Mouse (Mus musculus): ENCODE data around the gene Frmd5. TPM values are rescaled to one million over a fixed set of nuclear protein-coding genes. Genes with fewer than 3 reads are reported as not detected.

Gene Frmd5
- total RNA-seq, 2 experiments from 2014 or later: 34.8 to 39.0 TPM

- DNase-seq: no peak
These were observed 45.5 kb downstream of the Frmd5 start for GRCm38 (mm10) chr2:121761281-121761795.

DNA sequence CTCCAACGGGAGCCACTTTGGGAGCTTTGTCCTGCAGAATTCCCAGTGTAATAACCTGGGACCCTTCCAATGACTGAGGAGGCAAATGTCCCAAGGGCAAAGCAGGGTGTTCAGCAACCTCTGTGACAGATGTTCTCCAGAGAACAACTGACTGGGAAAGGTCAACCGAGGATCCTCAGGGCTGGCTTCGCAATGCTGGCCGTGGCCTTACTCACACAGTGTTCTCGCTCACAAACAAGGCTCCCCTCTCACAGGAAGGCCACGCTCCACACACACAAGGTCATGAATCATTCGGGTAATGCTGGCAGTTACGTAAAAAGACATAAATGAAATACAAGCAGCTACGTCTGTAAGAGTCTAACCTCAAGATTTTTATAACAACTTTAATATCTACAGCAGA lies 46.2 kb downstream of the Frmd5 start:
- no peak for DNase-seq

- no peak for DNase-seq
These were observed 48.6 kb downstream of the Frmd5 start for GRCm38 (mm10) chr2:121758258-121758657.

GRCm38 (mm10) chr2:121756336-121756735 lies 50.6 kb downstream of the Frmd5 start:
- no peak for DNase-seq

GRCm38 (mm10) chr2:121755056-121755455 lies 51.8 kb downstream of the Frmd5 start:
- no peak for DNase-seq

GRCm38 (mm10) chr2:121750121-121750520 lies 56.8 kb downstream of the Frmd5 start:
- no peak for DNase-seq

DNA sequence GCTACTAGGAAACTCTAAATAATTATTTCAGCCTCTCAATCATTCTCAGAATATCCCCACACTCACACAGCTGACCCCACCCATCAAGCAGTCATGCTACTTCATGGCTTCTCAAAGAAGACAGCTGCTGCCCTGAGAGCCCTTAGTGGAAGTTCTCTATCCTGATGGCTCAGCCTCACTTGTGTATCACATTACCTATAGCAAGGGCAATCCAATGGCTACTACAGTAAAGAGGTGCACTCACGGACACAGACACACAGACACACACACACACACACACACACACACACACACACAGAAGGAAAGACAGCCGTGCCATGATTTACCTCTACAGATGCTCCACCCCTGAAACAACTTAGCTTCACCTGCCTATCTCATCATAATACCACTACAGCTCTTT lies 65.7 kb downstream of the Frmd5 start:
- no peak for DNase-seq

GRCm38 (mm10) chr2:121739410-121739809 lies 67.5 kb downstream of the Frmd5 start:
- DNase-seq: no peak

DNA sequence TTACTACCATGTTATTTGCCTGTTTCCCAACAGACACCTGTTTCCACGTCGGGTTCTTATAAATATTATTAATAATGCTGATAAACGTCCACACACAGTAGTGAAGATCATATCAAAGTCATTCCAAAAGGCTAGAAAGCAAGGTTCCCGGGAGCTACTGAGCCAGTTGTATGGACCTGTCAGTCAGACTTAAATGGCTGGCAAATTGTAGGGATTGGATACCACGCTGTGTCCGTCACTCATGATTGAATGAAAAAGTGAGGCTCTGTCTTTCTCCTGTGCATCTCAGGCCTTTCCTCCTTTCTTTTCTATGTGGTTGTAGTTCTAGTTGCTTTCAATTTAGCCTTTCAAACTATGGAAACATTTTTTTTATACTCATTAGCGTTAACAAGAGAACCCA lies 73.5 kb downstream of the Frmd5 start:
- DNase-seq: no peak

GRCm38 (mm10) chr2:121730486-121730885 lies 76.4 kb downstream of the Frmd5 start:
- no peak for DNase-seq

GRCm38 (mm10) chr2:121728907-121729575 lies 77.8 kb downstream of the Frmd5 start:
- DNase-seq: no peak

DNA sequence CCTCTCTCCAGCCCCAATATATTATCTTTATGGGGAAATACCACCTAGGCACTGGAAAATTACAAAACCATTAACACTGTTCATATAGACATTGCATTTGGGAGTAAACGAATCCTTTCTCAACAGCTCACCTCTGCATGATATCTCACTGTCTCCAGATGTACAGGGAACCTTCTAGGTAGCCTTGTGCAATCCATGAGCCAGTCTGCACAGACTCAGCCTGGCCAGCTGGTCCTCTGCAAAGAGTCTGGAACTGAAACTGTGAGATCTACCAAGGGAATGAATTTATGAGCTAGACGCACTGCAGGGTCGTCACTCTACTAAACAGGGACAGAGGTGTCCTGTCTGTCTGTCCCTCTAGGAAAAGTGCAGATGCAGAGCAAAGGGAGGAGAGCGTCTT lies 82.0 kb downstream of the Frmd5 start:
- no peak for DNase-seq

DNA sequence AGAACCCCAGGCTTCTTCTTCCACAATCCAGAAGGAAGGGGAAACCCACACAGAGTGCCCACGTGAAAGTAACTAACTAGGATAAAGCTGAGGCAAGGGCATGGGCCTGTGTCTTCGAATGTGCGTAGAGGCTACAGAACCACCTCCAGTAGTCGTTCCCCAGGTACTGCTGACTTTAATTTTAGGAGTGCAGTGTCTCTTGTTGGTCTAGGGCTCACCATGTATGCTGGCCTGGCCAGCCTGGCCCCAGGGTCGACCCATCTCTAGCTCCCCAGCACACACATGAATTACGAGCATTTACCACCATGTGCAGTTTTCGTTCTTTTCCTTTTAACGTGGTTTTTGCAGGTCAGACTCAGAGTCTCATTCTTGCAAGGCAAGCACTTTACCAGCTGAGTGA lies 83.1 kb downstream of the Frmd5 start:
- no peak for DNase-seq

DNA sequence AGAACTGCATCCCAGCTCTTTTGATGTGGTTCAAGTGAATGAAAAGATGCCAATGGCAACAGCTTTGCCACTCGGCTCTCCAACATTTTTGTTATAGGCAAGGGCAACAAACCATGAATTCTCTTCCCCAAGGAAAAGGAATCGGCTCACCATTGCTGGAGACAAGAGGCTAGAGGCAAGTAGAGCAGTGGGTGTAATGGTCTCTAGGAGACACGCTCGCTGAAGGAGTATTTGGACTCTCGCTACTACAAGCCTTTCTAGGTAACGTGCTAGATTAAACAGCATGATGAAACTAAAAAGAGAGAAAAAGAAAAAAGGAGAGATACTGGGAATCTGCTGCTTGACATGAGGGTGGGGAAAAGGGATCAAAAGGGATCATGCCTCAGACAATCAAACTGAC lies 87.9 kb downstream of the Frmd5 start:
- no peak for DNase-seq

- peak in 1 of 2 experiments; percentile 51 for DNase-seq
These were observed 89.8 kb downstream of the Frmd5 start for GRCm38 (mm10) chr2:121717133-121717532.

DNA sequence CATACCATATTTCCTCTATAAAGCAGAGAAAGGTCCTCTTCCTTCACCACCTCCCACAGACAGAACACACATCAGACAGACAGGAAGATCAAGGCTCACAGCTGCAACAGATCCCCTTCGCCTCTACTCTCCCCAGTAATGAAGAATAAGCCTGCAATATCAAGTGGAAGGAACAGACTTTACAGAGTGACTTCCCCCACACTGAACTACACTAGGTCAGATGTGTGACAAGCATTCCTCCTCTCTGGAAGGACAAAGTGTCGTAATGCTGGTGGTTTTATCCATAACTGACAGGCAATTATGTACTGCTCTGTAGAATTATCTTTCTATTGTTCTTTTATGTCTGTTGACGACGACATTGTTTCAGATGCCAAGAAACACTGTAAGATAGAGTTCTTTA lies 93.3 kb downstream of the Frmd5 start:
- DNase-seq: no peak

DNA sequence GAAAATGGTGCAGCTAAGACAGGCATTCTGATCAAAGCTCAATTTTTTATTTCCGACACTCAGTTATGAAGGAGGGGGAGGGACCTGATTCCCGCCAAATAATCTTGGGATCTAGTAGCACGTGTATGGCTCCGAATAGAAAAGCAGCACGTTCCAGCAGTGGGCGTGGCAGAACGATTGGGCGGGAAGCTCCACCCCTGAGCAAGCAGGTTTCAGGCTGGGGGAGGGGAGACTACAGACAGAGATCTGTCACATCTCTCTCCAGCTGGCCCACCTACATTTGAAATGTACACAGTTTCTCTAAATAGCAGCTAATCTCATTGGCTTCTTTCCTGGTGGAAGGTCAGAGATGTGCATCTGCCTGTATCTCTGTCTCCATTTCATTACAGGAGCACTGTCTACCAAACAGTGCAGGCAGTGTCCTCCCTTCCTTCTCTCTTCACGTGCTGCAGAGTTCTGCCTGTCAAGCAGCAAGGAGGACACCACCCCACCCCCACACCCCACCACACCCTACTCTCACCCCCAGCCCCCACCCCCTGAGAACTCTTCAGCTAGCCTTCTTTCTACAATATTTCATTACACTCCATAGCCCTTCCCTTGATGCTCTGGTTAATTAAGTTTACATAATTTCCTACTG lies 95.0 kb downstream of the Frmd5 start:
- no peak for DNase-seq

DNA sequence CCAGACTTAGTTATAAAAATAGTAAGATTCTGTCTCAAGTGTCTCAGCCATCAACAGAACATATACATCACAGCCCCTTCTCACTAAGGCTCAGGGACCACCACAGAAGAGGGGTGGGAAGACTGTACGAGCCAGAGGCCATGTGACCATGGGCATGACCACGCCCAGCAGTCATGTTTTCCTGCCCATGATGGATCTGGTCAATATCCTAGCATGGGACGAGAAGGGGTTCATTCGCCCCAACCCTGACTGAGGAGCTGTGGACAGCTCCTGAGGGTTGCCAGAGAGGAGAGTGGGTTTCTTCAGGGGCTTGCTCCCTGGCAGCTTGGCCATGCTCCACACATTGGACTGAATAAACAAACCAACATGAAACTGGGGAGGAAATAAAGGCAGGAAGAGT lies 97.8 kb downstream of the Frmd5 start:
- DNase-seq: no peak

- no peak for DNase-seq
These were observed 99.4 kb downstream of the Frmd5 start for GRCm38 (mm10) chr2:121707461-121707860.

DNA sequence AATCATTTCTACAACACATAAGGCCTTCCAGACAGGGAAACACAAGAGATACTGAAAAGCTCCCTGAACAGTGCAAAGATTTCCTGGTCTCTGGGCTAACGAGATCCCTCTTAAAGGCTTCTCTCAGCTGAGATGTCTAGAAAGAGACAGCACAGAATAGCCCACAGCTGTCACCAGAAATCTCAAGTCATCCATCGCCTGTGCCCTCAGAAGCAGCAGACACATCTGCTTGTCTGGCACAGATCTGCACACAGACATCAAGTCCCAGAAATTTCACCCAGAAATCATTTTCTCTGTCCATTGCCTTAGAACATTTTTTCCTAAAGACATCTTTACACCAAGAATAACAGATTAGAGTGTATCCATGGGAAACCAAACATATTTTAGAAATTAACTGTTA lies 101.1 kb downstream of the Frmd5 start:
- no peak for DNase-seq

DNA sequence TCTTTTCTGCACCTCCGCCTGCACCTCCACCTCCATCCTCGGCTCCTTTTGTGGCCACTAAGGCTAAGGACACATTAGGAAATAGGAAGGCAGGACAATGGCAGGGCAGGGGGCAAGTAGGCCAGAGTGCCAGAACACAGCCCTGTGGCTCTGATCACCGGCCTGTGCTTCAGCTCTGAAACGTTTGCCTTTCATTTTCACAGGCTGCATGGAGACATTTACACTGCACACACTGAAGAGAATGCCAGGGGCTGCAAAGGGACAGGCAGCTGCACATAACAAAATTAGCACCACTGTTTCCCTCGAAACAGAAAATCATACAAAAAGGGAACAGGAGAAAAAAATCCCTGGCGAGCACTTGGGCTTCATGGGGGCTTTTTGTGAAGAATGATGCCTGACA lies 107.6 kb downstream of the Frmd5 start:
- no peak for DNase-seq

DNA sequence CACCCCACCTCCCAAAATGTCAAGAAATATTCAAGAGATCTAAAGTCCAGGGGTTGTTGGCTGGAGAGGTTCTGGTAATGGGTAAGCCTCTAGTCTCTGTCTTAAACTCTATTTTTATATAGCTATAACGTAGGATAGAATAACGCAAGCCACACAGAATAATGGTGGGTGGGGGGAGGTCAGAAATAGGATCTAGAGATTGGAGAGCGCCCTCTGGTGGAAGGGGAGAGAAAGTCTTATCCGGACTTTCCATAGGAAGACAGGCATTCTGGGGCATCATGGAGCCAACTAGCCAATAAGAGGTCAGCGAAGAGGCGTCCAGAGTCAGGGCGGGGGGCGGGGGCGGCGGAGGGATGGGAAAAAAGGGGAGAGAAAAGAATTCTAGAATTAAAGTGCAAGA lies 111.5 kb downstream of the Frmd5 start:
- DNase-seq: no peak

GRCm38 (mm10) chr2:121688107-121688506 lies 118.8 kb downstream of the Frmd5 start:
- no peak for DNase-seq

GRCm38 (mm10) chr2:121683606-121684005 lies 123.3 kb downstream of the Frmd5 start:
- no peak for DNase-seq
